Mouse (Mus musculus): ENCODE measurements around the gene Serpina1b.
A peak's percentile ranks its signal among the peaks of the same experiment; 100 is the strongest.
"Not testable (repeated sequence)": the region's sequence is repeated elsewhere in the genome, so short reads cannot be mapped to it uniquely, and the experiment has no call there.

The Serpina1b gene

GRCm38 (mm10) chr12:103830273-103830672 lies at the start of gene Serpina1b:
Serpina1b (minus strand) TSS chr12:103830373.
- not testable (repeated sequence) for DNase-seq (ENCODE audit: low read depth, low spot score)

GRCm38 (mm10) chr12:103866873-103867272 lies 36.7 kb upstream of the Serpina1b start:
- DNase-seq (ENCODE audit: low read depth, low spot score): not testable (repeated sequence)

- DNase-seq (ENCODE audit: low read depth, low spot score): not testable (repeated sequence)
Measured at GRCm38 (mm10) chr12:103863101-103863974, 33.2 kb upstream of the Serpina1b start, which contains the start of gene Serpina1a. Serpina1a (minus strand) TSS chr12:103863562.

- DNase-seq (ENCODE audit: low read depth, low spot score): no peak
Measured at GRCm38 (mm10) chr12:103860976-103861375, 30.8 kb upstream of the Serpina1b start.

- not testable (repeated sequence) for DNase-seq (ENCODE audit: low read depth, low spot score)
Measured at GRCm38 (mm10) chr12:103860571-103860970, 30.4 kb upstream of the Serpina1b start.

- DNase-seq (ENCODE audit: low read depth, low spot score): not testable (repeated sequence)
Measured at GRCm38 (mm10) chr12:103859584-103859983, 29.4 kb upstream of the Serpina1b start.

- DNase-seq (ENCODE audit: low read depth, low spot score): not testable (repeated sequence)
Measured at GRCm38 (mm10) chr12:103853032-103853431, 22.9 kb upstream of the Serpina1b start.

- not testable (repeated sequence) for DNase-seq (ENCODE audit: low read depth, low spot score)
Measured at GRCm38 (mm10) chr12:103827661-103828372, 2.4 kb downstream of the Serpina1b start.

- DNase-seq (ENCODE audit: low read depth, low spot score): not testable (repeated sequence)
Measured at GRCm38 (mm10) chr12:103823826-103824225, 6.3 kb downstream of the Serpina1b start.

GRCm38 (mm10) chr12:103773246-103773851 lies 56.8 kb downstream of the Serpina1b start, which contains the start of gene Serpina1d:
Serpina1d (minus strand) TSS chr12:103773592.
- DNase-seq (ENCODE audit: low read depth, low spot score): not testable (repeated sequence)

- DNase-seq (ENCODE audit: low read depth, low spot score): not testable (repeated sequence)
Measured at GRCm38 (mm10) chr12:103770597-103770996, 59.6 kb downstream of the Serpina1b start.

- not testable (repeated sequence) for DNase-seq (ENCODE audit: low read depth, low spot score)
Measured at GRCm38 (mm10) chr12:103763083-103763482, 67.1 kb downstream of the Serpina1b start.

GRCm38 (mm10) chr12:103760316-103760715 lies 69.9 kb downstream of the Serpina1b start:
- not testable (repeated sequence) for DNase-seq (ENCODE audit: low read depth, low spot score)

- DNase-seq (ENCODE audit: low read depth, low spot score): not testable (repeated sequence)
Measured at GRCm38 (mm10) chr12:103745957-103746356, 84.2 kb downstream of the Serpina1b start.

GRCm38 (mm10) chr12:103737791-103738580 lies 92.2 kb downstream of the Serpina1b start:
- not testable (repeated sequence) for DNase-seq (ENCODE audit: low read depth, low spot score)

- not testable (repeated sequence) for DNase-seq (ENCODE audit: low read depth, low spot score)
Measured at GRCm38 (mm10) chr12:103735566-103735965, 94.6 kb downstream of the Serpina1b start.

- not testable (repeated sequence) for DNase-seq (ENCODE audit: low read depth, low spot score)
Measured at GRCm38 (mm10) chr12:103735101-103735500, 95.1 kb downstream of the Serpina1b start.

GRCm38 (mm10) chr12:103711537-103711936 lies 118.6 kb downstream of the Serpina1b start:
- DNase-seq (ENCODE audit: low read depth, low spot score): peak; percentile 32

GRCm38 (mm10) chr12:103710405-103710804 lies 119.8 kb downstream of the Serpina1b start:
- DNase-seq (ENCODE audit: low read depth, low spot score): no peak

GRCm38 (mm10) chr12:103706113-103706512 lies 124.1 kb downstream of the Serpina1b start:
- no peak for DNase-seq (ENCODE audit: low read depth, low spot score)

GRCm38 (mm10) chr12:103705547-103705946 lies 124.6 kb downstream of the Serpina1b start:
- DNase-seq (ENCODE audit: low read depth, low spot score): no peak
